Mouse (Mus musculus) limb, embryonic 12.5 days (tissue): ENCODE results near the gene Ppp1r2. TPM values are rescaled to one million over a fixed set of nuclear protein-coding genes. Genes with fewer than 3 reads are reported as not detected.

Experiments
- ATAC-seq: fragments of 200-750 bp; cut with Nextera tagmentation; 2 replicates; pipeline ENCODE4 v1.8.0; 2017; ENCODE audit warnings: low read depth, moderate TSS enrichment; ENCODE audit not compliant: insufficient number of reproducible peaks, insufficient read depth, low FRiP score, low TSS enrichment
- H3K27ac ChIP-seq: fragments of 300-500 bp; sonication (generic); 2 replicates; pipeline ENCODE4 v1.5.1; 2016; ENCODE audit warnings: mild to moderate bottlenecking, moderate library complexity
- H3K27me3 ChIP-seq: fragments of 300-500 bp; sonication (generic); 2 replicates; pipeline ENCODE4 v1.6.1; 2016; ENCODE audit warnings: mild to moderate bottlenecking, moderate library complexity
- H3K36me3 ChIP-seq: fragments of 300-500 bp; sonication (generic); 2 replicates; pipeline ENCODE4 v1.6.1; 2016; ENCODE audit warnings: mild to moderate bottlenecking, moderate library complexity
- H3K4me1 ChIP-seq: fragments of 300-500 bp; sonication (generic); replicated peaks from 2 replicates; pipeline ENCODE4 v1.6.1; 2016
- H3K4me2 ChIP-seq: fragments of 300-500 bp; sonication (generic); 2 replicates; pipeline ENCODE4 v1.6.1; 2016; ENCODE audit warnings: mild to moderate bottlenecking, moderate library complexity
- H3K4me3 ChIP-seq: fragments of 300-500 bp; sonication (generic); replicated peaks from 2 replicates; pipeline ENCODE4 v1.5.1; 2016; ENCODE audit warnings: mild to moderate bottlenecking
- H3K9ac ChIP-seq: fragments of 300-500 bp; sonication (generic); replicated peaks from 2 replicates; pipeline ENCODE4 v1.6.1; 2016; ENCODE audit warnings: mild to moderate bottlenecking, moderate library complexity
- H3K9me3 ChIP-seq: fragments of 300-500 bp; sonication (generic); 2 replicates; pipeline ENCODE4 v1.6.1; 2016; ENCODE audit warnings: mild to moderate bottlenecking, moderate library complexity
- WGBS: fragments of 180-500 bp; shearing (Covaris S2); methylation state at CpG from one replicate; pipeline ENCODE4 v1.1.7; 2016; 5-methylcytosine and 5-hydroxymethylcytosine counted together
- polyA plus RNA-seq: library from polyadenylated mRNA; unstranded; fragments of >200 nt; fragmentation: Nextera tagmentation; extraction: Ambion mirVana; gene quantifications from 2 replicates; pipeline ENCODE4 v1.2.1, GENCODE M21; 2016

Gene Ppp1r2
- polyA plus RNA-seq, 1 experiment from 2014 or later: 68.2 TPM

- Histone ChIP-seq H3K9me3 (no peaks in the 10 kb centered on the region), H3K27me3 (no peaks in the 10 kb centered on the region), H3K4me2 (no peak overlapping the region), H3K27ac (no peak overlapping the region), H3K36me3 (no peaks in the 10 kb centered on the region), H3K9ac (no peak overlapping the region), H3K4me3 (no peak overlapping the region), H3K4me1 (peaks cover 43% of the 10 kb centered on the region)
- no peak for ATAC-seq
- 84% methylated on average over 3 of the region's 3 CpGs for WGBS
Measured at GRCm38 (mm10) chr16:31312296-31312695, 37.2 kb upstream of the Ppp1r2 start.

- Histone ChIP-seq H3K27ac (no peak overlapping the region), H3K9me3 (no peaks in the 10 kb centered on the region), H3K4me2 (no peak overlapping the region), H3K4me3 (no peak overlapping the region), H3K9ac (no peak overlapping the region), H3K36me3 (no peaks in the 10 kb centered on the region), H3K27me3 (no peaks in the 10 kb centered on the region), H3K4me1 (peaks cover 6% of the 10 kb centered on the region)
- no peak for ATAC-seq
- WGBS: 80% methylated on average over 5 of the region's 5 CpGs
Measured at GRCm38 (mm10) chr16:31305199-31305919, 30.3 kb upstream of the Ppp1r2 start.

DNA sequence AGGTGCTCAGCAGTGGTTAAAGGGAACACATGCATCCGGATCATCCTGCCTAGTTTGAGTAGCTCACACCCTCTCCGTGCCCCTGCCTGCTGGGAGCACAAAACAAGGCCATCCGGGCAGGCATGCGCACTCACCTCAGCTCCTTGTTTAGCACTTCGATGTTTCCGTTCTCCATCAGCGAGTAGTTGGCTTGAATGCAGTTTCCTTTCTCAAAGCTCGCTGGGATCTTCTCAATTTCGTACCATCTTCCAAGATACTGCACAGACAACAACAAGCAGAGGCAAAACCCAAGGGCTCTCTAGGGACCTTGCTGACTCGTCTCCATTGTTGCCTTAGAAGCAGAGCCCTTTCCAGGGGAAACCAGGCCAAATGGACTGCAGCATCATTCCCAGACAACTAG is 28.2 kb upstream of the Ppp1r2 start:
- Histone ChIP-seq H3K27me3 (no peaks in the 10 kb centered on the region), H3K9ac (no peak overlapping the region), H3K9me3 (no peaks in the 10 kb centered on the region), H3K36me3 (no peaks in the 10 kb centered on the region), H3K4me2 (no peak overlapping the region), H3K27ac (no peak overlapping the region), H3K4me1 (peaks cover 19% of the 10 kb centered on the region), H3K4me3 (no peak overlapping the region)
- no peak for ATAC-seq
- WGBS: 81% methylated on average over 10 of the region's 10 CpGs

DNA sequence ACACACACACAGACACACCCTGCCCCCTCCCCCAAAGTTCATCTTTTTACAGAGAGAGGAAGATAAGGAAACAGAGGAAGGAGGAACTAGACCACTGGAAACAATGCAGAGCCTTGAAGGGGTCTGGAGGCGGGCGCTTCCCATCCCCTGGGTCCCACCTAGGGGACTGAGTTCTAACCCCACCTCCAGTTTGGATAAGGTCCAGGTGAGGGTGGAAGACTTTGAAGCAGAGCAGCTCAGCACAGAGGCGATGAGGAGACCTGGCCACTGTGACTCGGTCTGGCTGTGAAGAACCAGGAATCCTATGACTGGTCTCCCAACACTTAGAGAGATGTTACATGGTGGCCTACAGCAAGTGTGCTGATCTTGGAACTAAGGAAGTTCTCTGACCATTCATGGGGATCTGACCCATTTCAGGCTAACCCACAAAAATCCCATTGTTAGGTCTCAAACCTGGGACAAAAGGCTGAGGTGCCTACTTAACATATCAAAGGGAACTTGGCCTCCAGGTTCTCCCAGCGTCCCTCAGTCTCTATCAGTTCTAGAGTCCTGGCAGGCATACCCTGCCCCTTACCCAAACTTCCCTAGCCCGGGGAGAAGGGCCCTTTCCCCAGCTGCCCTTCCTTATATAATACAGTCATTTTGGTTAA is 25.9 kb upstream of the Ppp1r2 start:
- H3K27me3 ChIP-seq: no peaks in the 10 kb centered on the region
- no peak overlapping the region for H3K27ac ChIP-seq
- H3K4me2 ChIP-seq: no peak overlapping the region
- H3K4me1 ChIP-seq: peaks cover 19% of the 10 kb centered on the region
- WGBS: 85% methylated on average over 6 of the region's 6 CpGs
- no peaks in the 10 kb centered on the region for H3K36me3 ChIP-seq
- no peak overlapping the region for H3K9ac ChIP-seq
- H3K9me3 ChIP-seq: no peaks in the 10 kb centered on the region
- H3K4me3 ChIP-seq: no peak overlapping the region
- no peak for ATAC-seq

GRCm38 (mm10) chr16:31300467-31300866 is 25.4 kb upstream of the Ppp1r2 start:
- no peak for ATAC-seq

GRCm38 (mm10) chr16:31299960-31300353 is 24.9 kb upstream of the Ppp1r2 start:
- WGBS: 40% methylated on average over 3 of the region's 3 CpGs
- ATAC-seq: no peak
- no peak overlapping the region for H3K9ac ChIP-seq

More at GRCm38 (mm10) chr16:31300467-31300866, 25.4 kb upstream of the Ppp1r2 start:
- Histone ChIP-seq H3K9me3 (no peaks in the 10 kb centered on the region), H3K27me3 (no peaks in the 10 kb centered on the region), H3K36me3 (no peaks in the 10 kb centered on the region), H3K27ac (no peak overlapping the region; the same call in 1 of the 2 replicates), H3K4me1 (peaks cover 19% of the 10 kb centered on the region), H3K9ac (no peak overlapping the region), H3K4me3 (no peak overlapping the region), H3K4me2 (no peak overlapping the region)
- 37% methylated on average over 7 of the region's 7 CpGs for WGBS

DNA sequence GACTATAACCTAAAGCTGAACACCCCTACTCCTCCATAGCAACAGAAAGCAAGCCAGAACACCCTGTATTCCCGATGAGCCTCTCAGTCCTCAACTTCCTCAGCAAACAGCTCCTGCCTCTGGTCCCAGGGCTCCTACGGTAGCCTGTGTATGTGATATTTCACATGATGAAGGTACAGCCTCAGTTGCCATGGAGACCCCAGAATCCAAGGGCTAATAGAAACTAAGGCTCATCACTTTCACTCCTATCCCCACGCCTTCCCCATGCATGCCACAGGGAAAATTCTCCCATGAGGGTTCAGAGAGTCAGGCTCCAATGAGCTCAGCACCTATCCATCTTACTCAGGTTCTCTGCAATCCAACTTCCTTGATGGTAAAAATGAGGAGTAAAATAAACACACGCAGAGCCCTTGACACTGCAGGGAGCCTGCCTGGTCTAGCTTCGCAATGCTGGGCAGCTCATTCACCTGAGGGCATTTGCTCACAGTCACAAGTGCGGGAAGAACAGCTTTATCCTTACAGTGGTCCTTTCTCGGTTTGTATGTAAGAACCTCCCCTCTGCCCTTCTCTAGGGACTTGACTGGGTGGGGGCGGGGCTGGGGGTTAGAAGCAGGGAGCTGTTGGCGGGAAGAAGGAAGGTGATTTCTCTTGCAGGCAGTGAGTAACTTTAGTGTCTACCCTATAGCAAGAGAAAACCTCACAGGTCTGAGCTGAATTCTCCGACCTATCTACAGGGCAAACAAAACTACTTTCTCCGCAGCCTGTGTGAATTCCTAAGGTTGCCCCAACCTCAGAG is 24.3 kb upstream of the Ppp1r2 start:
- WGBS: 43% methylated on average over 11 of the region's 11 CpGs
- H3K9me3 ChIP-seq: no peaks in the 10 kb centered on the region
- H3K4me3 ChIP-seq: no peak overlapping the region
- no peaks in the 10 kb centered on the region for H3K27me3 ChIP-seq
- H3K27ac ChIP-seq: no peak overlapping the region; the same call in 1 of the 2 replicates
- no peak overlapping the region for H3K4me2 ChIP-seq
- H3K4me1 ChIP-seq: peaks cover 19% of the 10 kb centered on the region
- no peak for ATAC-seq
- no peak overlapping the region for H3K9ac ChIP-seq
- no peaks in the 10 kb centered on the region for H3K36me3 ChIP-seq

More at GRCm38 (mm10) chr16:31299960-31300353, 24.9 kb upstream of the Ppp1r2 start:
- H3K4me1 ChIP-seq: peaks cover 19% of the 10 kb centered on the region
- H3K4me3 ChIP-seq: no peak overlapping the region
- H3K36me3 ChIP-seq: no peaks in the 10 kb centered on the region
- H3K27ac ChIP-seq: no peak overlapping the region; the same call in 1 of the 2 replicates
- no peak overlapping the region for H3K4me2 ChIP-seq
- H3K9me3 ChIP-seq: no peaks in the 10 kb centered on the region
- H3K27me3 ChIP-seq: no peaks in the 10 kb centered on the region

DNA sequence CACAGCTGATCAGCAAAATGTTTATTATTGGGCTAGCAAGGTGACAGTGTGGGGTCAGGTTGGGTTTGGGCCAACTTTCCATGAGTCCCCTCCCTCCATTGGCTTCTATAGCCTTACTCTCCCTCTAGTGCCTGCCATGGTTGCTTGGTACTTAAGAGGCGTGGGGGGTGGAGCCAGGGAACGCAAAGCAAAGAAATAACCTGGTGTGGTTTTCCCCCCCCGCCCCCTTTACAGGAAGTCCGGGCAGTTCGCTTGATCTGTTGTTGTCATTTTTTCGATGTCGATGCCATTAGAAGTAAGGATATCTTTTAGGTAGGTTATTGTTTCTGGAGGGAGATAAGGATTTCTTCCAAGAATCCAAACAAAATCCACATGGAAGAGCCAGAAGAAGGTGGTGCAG is 22.0 kb upstream of the Ppp1r2 start:
- WGBS: 88% methylated on average over 7 of the region's 7 CpGs
- Histone ChIP-seq H3K36me3 (no peaks in the 10 kb centered on the region), H3K4me3 (no peak overlapping the region), H3K27ac (no peak overlapping the region), H3K4me2 (no peak overlapping the region), H3K4me1 (peaks cover 19% of the 10 kb centered on the region), H3K9me3 (no peaks in the 10 kb centered on the region), H3K27me3 (no peaks in the 10 kb centered on the region), H3K9ac (no peak overlapping the region)
- no peak for ATAC-seq

DNA sequence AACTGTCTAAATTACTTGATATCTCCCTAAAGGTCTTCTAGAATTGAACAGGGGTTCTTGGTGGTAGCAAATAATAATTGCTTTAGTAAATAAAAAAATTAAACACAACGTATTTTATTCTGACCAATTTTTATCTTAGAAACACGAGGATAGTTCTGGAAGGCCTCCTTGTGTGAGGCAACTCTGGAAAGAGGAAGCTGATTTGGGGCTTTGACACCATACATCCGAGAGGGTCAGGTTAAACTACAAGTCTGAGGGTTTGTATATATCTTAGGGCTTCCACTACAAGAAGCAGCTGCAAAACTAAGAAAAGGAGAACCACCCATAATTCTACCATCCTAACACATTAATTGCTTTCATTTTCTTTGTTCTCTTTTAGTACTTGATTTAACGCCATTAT is 18.7 kb upstream of the Ppp1r2 start:
- 71% methylated on average over 4 of the region's 4 CpGs for WGBS
- ATAC-seq: no peak

GRCm38 (mm10) chr16:31290751-31291365 is 15.8 kb upstream of the Ppp1r2 start:
- Histone ChIP-seq H3K4me2 (no peak overlapping the region), H3K36me3 (no peaks in the 10 kb centered on the region), H3K4me3 (no peak overlapping the region), H3K27ac (no peak overlapping the region), H3K9me3 (no peaks in the 10 kb centered on the region), H3K4me1 (no peaks in the 10 kb centered on the region), H3K9ac (no peak overlapping the region), H3K27me3 (no peaks in the 10 kb centered on the region)
- ATAC-seq: no peak
- 85% methylated on average over 7 of the region's 7 CpGs for WGBS

More for the DNA sequence above, 18.7 kb upstream of the Ppp1r2 start:
- no peak overlapping the region for H3K9ac ChIP-seq
- H3K27ac ChIP-seq: no peak overlapping the region
- H3K9me3 ChIP-seq: no peaks in the 10 kb centered on the region
- no peak overlapping the region for H3K4me3 ChIP-seq
- H3K4me1 ChIP-seq: no peaks in the 10 kb centered on the region
- no peaks in the 10 kb centered on the region for H3K27me3 ChIP-seq
- H3K36me3 ChIP-seq: no peaks in the 10 kb centered on the region
- no peak overlapping the region for H3K4me2 ChIP-seq

- Histone ChIP-seq H3K4me2 (no peak overlapping the region), H3K9ac (no peak overlapping the region), H3K27ac (no peak overlapping the region), H3K9me3 (no peaks in the 10 kb centered on the region), H3K4me3 (no peak overlapping the region), H3K4me1 (no peaks in the 10 kb centered on the region), H3K36me3 (no peaks in the 10 kb centered on the region), H3K27me3 (no peaks in the 10 kb centered on the region)
- ATAC-seq: no peak
- 58% methylated on average over 10 of the region's 10 CpGs for WGBS
Measured at GRCm38 (mm10) chr16:31290281-31290680, 15.2 kb upstream of the Ppp1r2 start.
